Mouse (Mus musculus) limb, embryonic 14.5 days (tissue): ENCODE data around the gene Rhpn2. TPM values are rescaled to one million over a fixed set of nuclear protein-coding genes. Genes with fewer than 3 reads are reported as not detected.
A peak's percentile ranks its signal among the peaks of the same experiment; 100 is the strongest.

Experiments used
- ATAC-seq: fragments of 200-750 bp; cut with Nextera tagmentation; 2 replicates; pipeline ENCODE4 v1.8.0; 2017; ENCODE audit warnings: low read depth, moderate number of reproducible peaks, moderate TSS enrichment; ENCODE audit not compliant: low FRiP score
- DNase-seq: peaks from one replicate; pipeline ENCODE4 v3.0.0-alpha.2; 2015; ENCODE audit warnings: low spot score
- H3K27ac ChIP-seq: fragments of 300-500 bp; sonication (generic); replicated peaks from 2 replicates; pipeline ENCODE4 v1.5.1; 2014; ENCODE audit warnings: low read depth, mild to moderate bottlenecking, low read length, moderate library complexity, mixed read lengths
- H3K27me3 ChIP-seq: fragments of 300-500 bp; sonication (generic); 2 replicates; pipeline ENCODE4 v1.6.1; 2014; ENCODE audit warnings: low read length, mixed read lengths; ENCODE audit not compliant: control insufficient read depth, insufficient read depth
- H3K36me3 ChIP-seq: fragments of 300-500 bp; sonication (generic); 2 replicates; pipeline ENCODE4 v1.6.1; 2014; ENCODE audit warnings: mild to moderate bottlenecking, low read length, moderate library complexity, mixed read lengths; ENCODE audit not compliant: control insufficient read depth, insufficient read depth
- H3K4me1 ChIP-seq: fragments of 300-500 bp; sonication (generic); 2 replicates; pipeline ENCODE4 v1.6.1; 2014; ENCODE audit warnings: antibody characterized with exemption, low read length, mixed read lengths; ENCODE audit not compliant: control insufficient read depth, insufficient read depth
- H3K4me2 ChIP-seq: fragments of 300-500 bp; sonication (generic); replicated peaks from 2 replicates; pipeline ENCODE4 v1.6.1; 2014; ENCODE audit warnings: low read depth, mild to moderate bottlenecking, low read length, moderate library complexity; ENCODE audit not compliant: severe bottlenecking
- H3K4me3 ChIP-seq: fragments of 300-500 bp; sonication (generic); replicated peaks from 2 replicates; pipeline ENCODE4 v1.5.1; 2014; ENCODE audit warnings: low read length
- H3K9ac ChIP-seq: fragments of 300-500 bp; sonication (generic); 2 replicates; pipeline ENCODE4 v1.6.1; 2014; ENCODE audit warnings: mild to moderate bottlenecking, low read depth, low read length, moderate library complexity; ENCODE audit not compliant: severe bottlenecking
- H3K9me3 ChIP-seq: fragments of 300-500 bp; sonication (generic); 2 replicates; pipeline ENCODE4 v1.6.1; 2016; ENCODE audit warnings: low read length; ENCODE audit not compliant: control insufficient read depth
- POLR2A ChIP-seq: fragments of 200-500 bp; IDR thresholded peaks from 2 replicates; pipeline ENCODE4 v1.8.0; 2012; ENCODE audit warnings: inconsistent platforms, mild to moderate bottlenecking, moderate library complexity, borderline replicate concordance; ENCODE audit not compliant: insufficient read depth, insufficient read length; ENCODE audit errors: extremely low read depth
- WGBS: fragments of 180-500 bp; shearing (Covaris S2); extraction: QIAGEN DNeasy Blood & Tissue Kit; methylation state at CpG from one replicate; pipeline ENCODE4 v1.1.7; 2014; 5-methylcytosine and 5-hydroxymethylcytosine counted together
- polyA plus RNA-seq, 2 experiments: library from polyadenylated mRNA; depleted of rRNA in 1 of 2; stranded (reverse) in 1 of 2; unstranded in 1 of 2; fragments of >200 nt; fragmentation: Nextera tagmentation in 1 of 2; extraction: Ambion mirVana in 1 of 2; gene quantifications; 2 replicates each; pipeline versions ENCODE4 v1.2.1 to v1.2.3; 2012 to 2014

The Rhpn2 gene
- polyA plus RNA-seq, 2 experiments: 1.7 to 2.5 TPM

GRCm38 (mm10) chr7:35381861-35382260 lies 47.9 kb downstream of the Rhpn2 start:
- ATAC-seq (no peak), DNase-seq (no peak)
- H3K9ac ChIP-seq: no peak overlapping the region
- no peak overlapping the region for H3K27ac ChIP-seq
- H3K27me3 ChIP-seq: no peaks in the 10 kb centered on the region
- H3K9me3 ChIP-seq: no peaks in the 10 kb centered on the region
- 64% methylated on average over 14 of the region's 16 CpGs for WGBS
- no peak overlapping the region for H3K4me2 ChIP-seq
- H3K4me1 ChIP-seq: no peaks in the 10 kb centered on the region
- no peaks in the 10 kb centered on the region for H3K36me3 ChIP-seq
- no peak for TF ChIP-seq POLR2A
- no peak overlapping the region for H3K4me3 ChIP-seq

- H3K4me2 ChIP-seq: no peak overlapping the region
- H3K9me3 ChIP-seq: no peaks in the 10 kb centered on the region
- DNase-seq (no peak), ATAC-seq (no peak)
- no peaks in the 10 kb centered on the region for H3K4me1 ChIP-seq
- H3K36me3 ChIP-seq: no peaks in the 10 kb centered on the region
- 29% methylated on average over 2 of the region's 2 CpGs for WGBS
- H3K27me3 ChIP-seq: no peaks in the 10 kb centered on the region
- TF ChIP-seq POLR2A: no peak
- no peak overlapping the region for H3K4me3 ChIP-seq
- H3K9ac ChIP-seq: no peak overlapping the region
- H3K27ac ChIP-seq: no peak overlapping the region
These were observed 48.9 kb downstream of the Rhpn2 start for GRCm38 (mm10) chr7:35382706-35383353.

- no peaks in the 10 kb centered on the region for H3K27me3 ChIP-seq
- H3K4me1 ChIP-seq: no peaks in the 10 kb centered on the region
- no peak for TF ChIP-seq POLR2A
- no peak overlapping the region for H3K4me2 ChIP-seq
- H3K9me3 ChIP-seq: no peaks in the 10 kb centered on the region
- 69% methylated on average over 6 of the region's 6 CpGs for WGBS
- no peaks in the 10 kb centered on the region for H3K36me3 ChIP-seq
- ATAC-seq: no peak
- no peak for DNase-seq
- H3K4me3 ChIP-seq: no peak overlapping the region
- no peak overlapping the region for H3K9ac ChIP-seq
- no peak overlapping the region for H3K27ac ChIP-seq
These were observed 52.6 kb downstream of the Rhpn2 start for GRCm38 (mm10) chr7:35386525-35386952.

GRCm38 (mm10) chr7:35388694-35389093 lies 54.7 kb downstream of the Rhpn2 start:
- Histone ChIP-seq H3K9ac (no peak overlapping the region), H3K4me3 (no peak overlapping the region), H3K27me3 (no peaks in the 10 kb centered on the region), H3K9me3 (no peaks in the 10 kb centered on the region), H3K27ac (no peak overlapping the region), H3K4me1 (no peaks in the 10 kb centered on the region), H3K4me2 (no peak overlapping the region), H3K36me3 (peaks cover 6% of the 10 kb centered on the region; the same call in 1 of the 2 replicates)
- 75% methylated on average over 6 of the region's 6 CpGs for WGBS
- DNase-seq (no peak), ATAC-seq (no peak)
- TF ChIP-seq POLR2A: no peak

- Histone ChIP-seq H3K4me1 (peaks cover 10% of the 10 kb centered on the region), H3K27ac (no peak overlapping the region), H3K4me3 (no peak overlapping the region), H3K27me3 (no peaks in the 10 kb centered on the region), H3K4me2 (no peak overlapping the region), H3K36me3 (peaks cover 12% of the 10 kb centered on the region; the same call in 1 of the 2 replicates), H3K9me3 (no peaks in the 10 kb centered on the region), H3K9ac (no peak overlapping the region)
- TF ChIP-seq POLR2A: no peak
- DNase-seq (peak; percentile 27), ATAC-seq (no peak)
- 63% methylated on average over 5 of the region's 5 CpGs for WGBS
These were observed 59.0 kb downstream of the Rhpn2 start for GRCm38 (mm10) chr7:35392935-35393334.
